Mouse (Mus musculus) hindbrain, embryonic 15.5 days (tissue): ENCODE results near the gene Tdrd1. TPM values are rescaled to one million over a fixed set of nuclear protein-coding genes. Genes with fewer than 3 reads are reported as not detected.

ENCODE experiments used
- ATAC-seq: fragments of 200-750 bp; cut with Nextera tagmentation; 2 replicates; pipeline ENCODE4 v1.8.0; 2017; ENCODE audit warnings: low read depth, moderate number of reproducible peaks, moderate TSS enrichment; ENCODE audit not compliant: low FRiP score
- H3K27ac ChIP-seq: fragments of 300-500 bp; sonication (generic); replicated peaks from 2 replicates; pipeline ENCODE4 v1.5.1; 2015; ENCODE audit warnings: mild to moderate bottlenecking, inconsistent platforms
- H3K27me3 ChIP-seq: fragments of 300-500 bp; sonication (generic); 2 replicates; pipeline ENCODE4 v1.6.1; 2015; ENCODE audit warnings: control low read depth, inconsistent platforms
- H3K36me3 ChIP-seq: fragments of 300-500 bp; sonication (generic); 2 replicates; pipeline ENCODE4 v1.6.1; 2015; ENCODE audit warnings: control low read depth, inconsistent platforms
- H3K4me1 ChIP-seq: fragments of 300-500 bp; sonication (generic); replicated peaks from 2 replicates; pipeline ENCODE4 v1.6.1; 2015; ENCODE audit warnings: control low read depth, inconsistent platforms
- H3K4me2 ChIP-seq: fragments of 300-500 bp; sonication (generic); 2 replicates; pipeline ENCODE4 v1.6.1; 2015; ENCODE audit warnings: moderate library complexity, mild to moderate bottlenecking, inconsistent platforms
- H3K4me3 ChIP-seq: fragments of 300-500 bp; sonication (generic); 2 replicates; pipeline ENCODE4 v1.5.1; 2015; ENCODE audit warnings: mild to moderate bottlenecking, inconsistent platforms
- H3K9ac ChIP-seq: fragments of 300-500 bp; sonication (generic); 2 replicates; pipeline ENCODE4 v1.6.1; 2015; ENCODE audit warnings: inconsistent platforms
- H3K9me3 ChIP-seq: fragments of 300-500 bp; sonication (generic); 2 replicates; pipeline ENCODE4 v1.6.1; 2016; ENCODE audit warnings: control low read depth, inconsistent platforms
- WGBS: fragments of 180-500 bp; shearing (Covaris S2); methylation state at CpG from one replicate; pipeline ENCODE4 v1.1.7; 2015; 5-methylcytosine and 5-hydroxymethylcytosine counted together
- polyA plus RNA-seq: library from polyadenylated mRNA; unstranded; fragments of >200 nt; fragmentation: Nextera tagmentation; extraction: Ambion mirVana; gene quantifications from 2 replicates; pipeline ENCODE4 v1.2.1, GENCODE M21; 2015

Gene Tdrd1
- polyA plus RNA-seq, 1 experiment from 2014 or later, result 1.1 TPM

- 61% methylated on average over 17 of the region's 17 CpGs for WGBS
- Histone ChIP-seq H3K36me3 (no peaks in the 10 kb centered on the region), H3K4me3 (no peak overlapping the region)
Measured at GRCm38 (mm10) chr19:56838942-56839706, 13.1 kb downstream of the Tdrd1 start.

GRCm38 (mm10) chr19:56842974-56843373 is 17.0 kb downstream of the Tdrd1 start:
- Histone ChIP-seq H3K9ac (no peak overlapping the region), H3K27ac (no peak overlapping the region), H3K27me3 (no peaks in the 10 kb centered on the region), H3K36me3 (no peaks in the 10 kb centered on the region), H3K4me1 (no peaks in the 10 kb centered on the region), H3K4me2 (no peak overlapping the region), H3K4me3 (no peak overlapping the region), H3K9me3 (no peaks in the 10 kb centered on the region)
- no peak for ATAC-seq
- 83% methylated on average over 12 of the region's 12 CpGs for WGBS

More at GRCm38 (mm10) chr19:56838942-56839706, 13.1 kb downstream of the Tdrd1 start:
- ATAC-seq, result no peak
- Histone ChIP-seq H3K4me1 (no peaks in the 10 kb centered on the region), H3K27ac (no peak overlapping the region), H3K9me3 (no peaks in the 10 kb centered on the region), H3K27me3 (no peaks in the 10 kb centered on the region), H3K9ac (no peak overlapping the region), H3K4me2 (no peak overlapping the region)

- H3K9ac ChIP-seq, result no peak overlapping the region
- H3K4me3 ChIP-seq, result no peak overlapping the region
- H3K27me3 ChIP-seq, result no peaks in the 10 kb centered on the region
- H3K36me3 ChIP-seq, result no peaks in the 10 kb centered on the region
- H3K4me1 ChIP-seq, result no peaks in the 10 kb centered on the region
- ATAC-seq, result no peak
- H3K27ac ChIP-seq, result no peak overlapping the region
- H3K9me3 ChIP-seq, result no peaks in the 10 kb centered on the region
- H3K4me2 ChIP-seq, result no peak overlapping the region
Measured at GRCm38 (mm10) chr19:56852590-56852989, 26.6 kb downstream of the Tdrd1 start.

DNA sequence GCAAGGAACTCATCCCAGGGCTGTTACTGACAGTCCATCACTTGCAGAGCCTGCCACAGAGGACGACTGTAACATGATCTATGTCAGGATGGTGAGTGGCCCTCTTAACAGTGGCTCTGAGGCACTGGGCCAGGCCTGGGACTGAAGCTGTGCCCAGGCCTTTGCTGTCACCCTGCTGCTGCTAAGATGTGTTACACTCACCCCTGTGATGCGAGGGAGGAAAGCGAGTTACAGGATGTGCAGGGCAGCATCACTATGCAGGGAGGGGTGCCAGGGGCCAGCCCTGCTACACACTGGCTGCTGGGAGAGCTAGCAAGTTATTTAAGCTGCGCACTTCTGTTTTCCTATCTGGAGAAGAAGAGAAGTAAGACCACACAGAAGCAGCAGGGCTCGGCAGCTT is 30.4 kb downstream of the Tdrd1 start:
- 63% methylated on average over 5 of the region's 5 CpGs for WGBS
- no peak for ATAC-seq
- H3K4me2 ChIP-seq, result no peak overlapping the region

GRCm38 (mm10) chr19:56867701-56868100 is 41.7 kb downstream of the Tdrd1 start:
- no peaks in the 10 kb centered on the region for H3K4me1 ChIP-seq
- H3K4me2 ChIP-seq, result no peak overlapping the region
- peaks cover 15% of the 10 kb centered on the region for H3K27me3 ChIP-seq
- H3K27ac ChIP-seq, result no peak overlapping the region
- 69% methylated on average over 4 of the region's 4 CpGs for WGBS
- no peak; the same call in 1 of the 2 replicates for ATAC-seq
- no peaks in the 10 kb centered on the region for H3K9me3 ChIP-seq
- no peak overlapping the region for H3K9ac ChIP-seq
- H3K4me3 ChIP-seq, result no peak overlapping the region
- H3K36me3 ChIP-seq, result no peaks in the 10 kb centered on the region

More for the DNA sequence above, 30.4 kb downstream of the Tdrd1 start:
- Histone ChIP-seq H3K27ac (no peak overlapping the region), H3K9ac (no peak overlapping the region), H3K9me3 (no peaks in the 10 kb centered on the region), H3K27me3 (no peaks in the 10 kb centered on the region), H3K4me3 (no peak overlapping the region), H3K4me1 (no peaks in the 10 kb centered on the region), H3K36me3 (no peaks in the 10 kb centered on the region)

- H3K36me3 ChIP-seq, result no peaks in the 10 kb centered on the region
- H3K4me2 ChIP-seq, result peak within 1 kb of the TSS; percentile 84
- H3K4me1 ChIP-seq, result peaks cover 22% of the 10 kb centered on the region
- H3K9me3 ChIP-seq, result no peaks in the 10 kb centered on the region
- no peak within 1 kb of the TSS for H3K27ac ChIP-seq
- H3K27me3 ChIP-seq, result peaks cover 56% of the 10 kb centered on the region
- peak within 1 kb of the TSS; percentile 44 for H3K4me3 ChIP-seq
- H3K9ac ChIP-seq, result 0 out of 2 replicates have a peak within 1 kb of the TSS, but pooled peaks have one; percentile 15
- 2% methylated on average over 71 of the region's 71 CpGs for WGBS
- ATAC-seq, result 0 out of 2 replicates have a peak, but pooled peaks have one; percentile 42
Measured at GRCm38 (mm10) chr19:56873816-56874600, 48.0 kb downstream of the Tdrd1 start, which contains the start of gene Vwa2. TSS of gene Vwa2 (plus strand) at chr19:56874249.

- H3K9ac ChIP-seq, result 0 out of 2 replicates have a peak overlapping the region, but pooled peaks have one; percentile 15
- H3K27ac ChIP-seq, result no peak overlapping the region
- peak overlapping the region; percentile 84 for H3K4me2 ChIP-seq
- H3K4me3 ChIP-seq, result peak overlapping the region; percentile 44
- H3K27me3 ChIP-seq, result peaks cover 56% of the 10 kb centered on the region
- H3K36me3 ChIP-seq, result no peaks in the 10 kb centered on the region
- ATAC-seq, result no peak
- H3K9me3 ChIP-seq, result no peaks in the 10 kb centered on the region
- peaks cover 22% of the 10 kb centered on the region for H3K4me1 ChIP-seq
- WGBS, result 10% methylated on average over 30 of the region's 30 CpGs
Measured at GRCm38 (mm10) chr19:56874601-56875315, 48.7 kb downstream of the Tdrd1 start.

- H3K4me2 ChIP-seq, result no peak overlapping the region
- H3K4me3 ChIP-seq, result no peak overlapping the region
- no peaks in the 10 kb centered on the region for H3K36me3 ChIP-seq
- H3K9ac ChIP-seq, result no peak overlapping the region
- peaks cover 44% of the 10 kb centered on the region for H3K27me3 ChIP-seq
- no peaks in the 10 kb centered on the region for H3K9me3 ChIP-seq
- ATAC-seq, result 0 out of 2 replicates have a peak, but pooled peaks have one; percentile 34
- no peak overlapping the region for H3K27ac ChIP-seq
- H3K4me1 ChIP-seq, result peaks cover 22% of the 10 kb centered on the region
- 55% methylated on average over 6 of the region's 6 CpGs for WGBS
Measured at GRCm38 (mm10) chr19:56877364-56877763, 51.4 kb downstream of the Tdrd1 start.

GRCm38 (mm10) chr19:56887879-56888278 is 61.9 kb downstream of the Tdrd1 start:
- H3K4me2 ChIP-seq, result no peak overlapping the region
- ATAC-seq, result no peak
- 84% methylated on average over 10 of the region's 10 CpGs for WGBS
- H3K27ac ChIP-seq, result no peak overlapping the region
- no peak overlapping the region for H3K4me3 ChIP-seq
- no peaks in the 10 kb centered on the region for H3K9me3 ChIP-seq
- no peak overlapping the region for H3K9ac ChIP-seq
- no peaks in the 10 kb centered on the region for H3K27me3 ChIP-seq
- no peaks in the 10 kb centered on the region for H3K36me3 ChIP-seq
- no peaks in the 10 kb centered on the region for H3K4me1 ChIP-seq

- no peaks in the 10 kb centered on the region for H3K27me3 ChIP-seq
- no peaks in the 10 kb centered on the region for H3K9me3 ChIP-seq
- H3K36me3 ChIP-seq, result no peaks in the 10 kb centered on the region
- H3K4me1 ChIP-seq, result no peaks in the 10 kb centered on the region
- no peak overlapping the region for H3K4me3 ChIP-seq
- no peak overlapping the region for H3K27ac ChIP-seq
- H3K4me2 ChIP-seq, result no peak overlapping the region
- 78% methylated on average over 5 of the region's 5 CpGs for WGBS
- H3K9ac ChIP-seq, result no peak overlapping the region
- ATAC-seq, result no peak
Measured at GRCm38 (mm10) chr19:56888654-56889053, 62.6 kb downstream of the Tdrd1 start.

DNA sequence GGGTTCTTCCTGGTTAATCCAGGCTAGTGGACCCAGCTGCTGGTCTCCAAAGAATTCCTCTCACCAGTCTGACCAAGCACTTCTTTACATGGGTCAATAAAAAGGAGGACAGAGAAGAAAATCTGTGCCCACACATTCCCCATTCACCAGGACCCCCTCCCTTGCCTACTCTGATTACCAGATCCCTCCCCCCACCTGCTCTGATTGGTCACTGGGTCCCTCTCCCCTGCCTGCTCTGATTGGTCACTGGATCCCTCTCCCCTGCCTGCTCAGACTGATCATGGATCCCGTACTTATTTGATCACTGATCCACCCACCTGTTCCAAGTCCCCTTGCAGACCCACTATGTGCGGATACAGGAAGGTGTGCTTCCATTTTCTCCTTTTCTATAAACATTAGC is 65.4 kb downstream of the Tdrd1 start:
- WGBS, result 56% methylated on average over 2 of the region's 2 CpGs
- Histone ChIP-seq H3K27ac (no peak overlapping the region), H3K36me3 (no peaks in the 10 kb centered on the region), H3K4me2 (no peak overlapping the region), H3K4me3 (no peak overlapping the region), H3K27me3 (no peaks in the 10 kb centered on the region), H3K4me1 (no peaks in the 10 kb centered on the region), H3K9me3 (no peaks in the 10 kb centered on the region), H3K9ac (no peak overlapping the region)
- no peak for ATAC-seq

DNA sequence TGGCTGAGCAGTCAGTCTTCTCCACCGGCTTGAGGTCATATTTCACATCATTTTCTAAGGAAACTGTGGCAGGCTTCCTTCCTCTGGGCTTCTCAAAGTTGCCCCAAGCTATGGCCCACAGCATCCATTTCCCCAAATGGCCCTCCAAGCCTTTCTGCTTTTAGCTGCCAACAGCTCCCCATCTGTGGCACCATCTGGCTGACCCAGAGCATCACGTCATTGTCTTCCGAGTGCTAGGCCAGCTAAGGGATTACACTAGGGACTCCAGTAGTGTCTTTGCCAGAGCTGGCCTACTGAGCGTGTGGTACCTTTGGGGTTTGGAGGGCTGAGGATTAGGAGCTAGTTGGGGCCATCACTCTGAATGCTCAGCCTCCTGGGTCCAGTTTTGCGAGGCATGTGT is 66.6 kb downstream of the Tdrd1 start:
- no peak overlapping the region for H3K9ac ChIP-seq
- 70% methylated on average over 5 of the region's 5 CpGs for WGBS
- no peak overlapping the region for H3K4me2 ChIP-seq
- H3K4me3 ChIP-seq, result no peak overlapping the region
- H3K4me1 ChIP-seq, result no peaks in the 10 kb centered on the region
- H3K36me3 ChIP-seq, result no peaks in the 10 kb centered on the region
- no peaks in the 10 kb centered on the region for H3K27me3 ChIP-seq
- H3K27ac ChIP-seq, result no peak overlapping the region
- no peaks in the 10 kb centered on the region for H3K9me3 ChIP-seq
- ATAC-seq, result no peak
